Mouse (Mus musculus) lung, postnatal 0 days (tissue): ENCODE measurements at regions not wholly inside any gene's neighbourhood (a gene's known extent, or its start where the extent isn't known, plus 50 kb on each side); places are given as distances from the start of the nearest gene placed in this dataset.

Experiments used
- ATAC-seq: fragments of 200-750 bp; cut with Nextera tagmentation; 2 replicates; pipeline ENCODE4 v1.8.0; 2017; ENCODE audit warnings: moderate library complexity
- DNase-seq: peaks from one replicate; pipeline ENCODE4 v3.0.0-alpha.2; 2016; ENCODE audit warnings: low spot score
- H3K27ac ChIP-seq: fragments of 300-500 bp; sonication (generic); 2 replicates; pipeline ENCODE4 v1.5.1; 2014; ENCODE audit warnings: antibody characterized with exemption, mild to moderate bottlenecking, low read length, mixed read lengths
- H3K27me3 ChIP-seq: fragments of 300-500 bp; sonication (generic); replicated peaks from 2 replicates; pipeline ENCODE4 v1.6.1; 2014; ENCODE audit warnings: low read length, mixed read lengths; ENCODE audit not compliant: insufficient read depth
- H3K36me3 ChIP-seq: fragments of 300-500 bp; sonication (generic); 2 replicates; pipeline ENCODE4 v1.6.1; 2014; ENCODE audit warnings: low read length, mixed read lengths; ENCODE audit not compliant: insufficient read depth
- H3K4me1 ChIP-seq: fragments of 300-500 bp; sonication (generic); 2 replicates; pipeline ENCODE4 v1.6.1; 2014; ENCODE audit warnings: antibody characterized with exemption, low read depth, low read length, mixed read lengths; ENCODE audit not compliant: insufficient read depth
- H3K4me2 ChIP-seq: fragments of 300-500 bp; sonication (generic); replicated peaks from 2 replicates; pipeline ENCODE4 v1.6.1; 2014; ENCODE audit warnings: low read depth, mild to moderate bottlenecking, low read length, moderate library complexity, mixed read lengths
- H3K4me3 ChIP-seq: fragments of 300-500 bp; sonication (generic); 2 replicates; pipeline ENCODE4 v1.5.1; 2014; ENCODE audit warnings: low read depth, low read length
- H3K9ac ChIP-seq: fragments of 300-500 bp; sonication (generic); replicated peaks from 2 replicates; pipeline ENCODE4 v1.6.1; 2014; ENCODE audit warnings: low read depth, mild to moderate bottlenecking
- H3K9me3 ChIP-seq: fragments of 300-500 bp; sonication (generic); 2 replicates; pipeline ENCODE4 v1.6.1; 2016; ENCODE audit warnings: low read length, mixed read lengths
- CTCF ChIP-seq: IDR thresholded peaks from 2 replicates; pipeline ENCODE4 v1.5.1; 2016; ENCODE audit warnings: antibody characterized with exemption, mild to moderate bottlenecking
- EP300 ChIP-seq: IDR thresholded peaks from 2 replicates; pipeline ENCODE4 v1.6.1; 2016; ENCODE audit warnings: antibody characterized with exemption, mild to moderate bottlenecking, control low read depth
- WGBS: fragments of 180-500 bp; shearing (Covaris S2); extraction: QIAGEN DNeasy Blood & Tissue Kit; methylation state at CpG from one replicate; pipeline ENCODE4 v1.1.7; 2014; 5-methylcytosine and 5-hydroxymethylcytosine counted together

- DNase-seq (peak; percentile 23), ATAC-seq (no peak; the same call in 1 of the 2 replicates)
- H3K4me2 ChIP-seq = no peak overlapping the region
- no peaks in the 10 kb centered on the region for H3K4me1 ChIP-seq
- H3K27ac ChIP-seq = no peak overlapping the region
- TF ChIP-seq CTCF (no peak), EP300 (no peak)
- H3K4me3 ChIP-seq = no peak overlapping the region
- no peaks in the 10 kb centered on the region for H3K27me3 ChIP-seq
- 46% methylated on average over 21 of the region's 27 CpGs for WGBS
- no peaks in the 10 kb centered on the region for H3K9me3 ChIP-seq
- no peak overlapping the region for H3K9ac ChIP-seq
- no peaks in the 10 kb centered on the region for H3K36me3 ChIP-seq
Observed at GRCm38 (mm10) chrX:11734505-11735435, 407.1 kb downstream of the H2al1j start.

DNA sequence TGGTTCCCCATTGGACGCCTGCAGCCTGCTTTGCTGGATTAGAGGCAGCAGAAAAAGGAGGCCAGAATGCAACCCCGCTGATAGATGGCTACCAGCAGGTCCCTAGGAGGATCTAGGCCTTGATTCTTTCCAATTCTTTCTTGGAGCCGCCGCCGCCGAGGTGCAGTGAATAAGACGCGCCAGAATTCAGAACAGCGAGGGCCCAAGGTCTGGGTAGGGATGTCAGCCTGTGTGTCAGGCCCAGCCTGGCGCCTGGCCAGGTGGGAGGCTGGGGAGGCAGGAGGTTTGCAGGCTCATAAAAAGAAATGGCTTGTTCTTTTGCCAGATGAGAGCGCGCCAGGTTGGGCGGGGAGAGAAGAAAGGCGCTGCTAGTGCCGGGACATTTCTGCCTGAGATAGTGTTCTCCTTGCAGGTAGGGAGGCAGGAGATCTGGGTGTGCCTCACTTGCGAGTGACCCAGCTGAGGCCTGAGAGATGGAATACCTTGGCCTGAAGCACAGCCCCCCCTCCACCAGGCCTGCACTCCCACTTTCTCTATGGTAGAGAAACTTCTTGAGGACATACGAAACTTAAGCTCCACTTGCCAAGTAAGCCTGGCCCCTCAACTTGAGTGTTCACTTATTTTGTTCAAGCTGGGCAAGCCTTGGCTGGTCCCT lies 408.0 kb downstream of the H2al1j start:
- no peak overlapping the region for H3K4me3 ChIP-seq
- ATAC-seq = peak; percentile 62
- H3K9ac ChIP-seq = no peak overlapping the region
- DNase-seq = peak; percentile 32
- H3K27ac ChIP-seq = no peak overlapping the region
- H3K36me3 ChIP-seq = no peaks in the 10 kb centered on the region
- no peak for TF ChIP-seq CTCF
- no peak for TF ChIP-seq EP300
- WGBS = 42% methylated on average over 17 of the region's 17 CpGs
- no peaks in the 10 kb centered on the region for H3K9me3 ChIP-seq
- no peak overlapping the region for H3K4me2 ChIP-seq
- no peaks in the 10 kb centered on the region for H3K27me3 ChIP-seq
- no peaks in the 10 kb centered on the region for H3K4me1 ChIP-seq

DNA sequence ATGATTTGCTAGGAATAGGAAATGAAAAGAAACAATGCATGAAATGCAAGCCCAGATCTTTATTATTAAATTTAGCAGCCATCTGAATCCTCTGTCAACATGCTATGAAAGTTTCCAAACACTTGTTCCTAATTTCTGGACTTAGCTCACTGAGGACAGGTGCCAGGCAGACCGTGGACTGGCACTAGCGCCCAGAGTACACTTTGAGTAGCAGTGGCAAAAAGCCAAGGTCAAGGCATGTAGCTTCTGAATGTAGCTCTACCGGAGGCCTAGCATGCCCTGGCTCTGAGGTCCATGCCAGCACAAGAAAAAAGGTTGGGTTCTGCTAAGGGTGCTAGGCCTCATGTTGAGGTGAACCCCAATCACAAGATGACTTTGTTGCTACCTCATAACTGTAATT lies 408.9 kb downstream of the H2al1j start:
- no peak for TF ChIP-seq EP300
- TF ChIP-seq CTCF = no peak
- peak; percentile 44 for DNase-seq
- no peaks in the 10 kb centered on the region for H3K4me1 ChIP-seq
- no peak overlapping the region for H3K4me3 ChIP-seq
- H3K4me2 ChIP-seq = no peak overlapping the region
- no peak overlapping the region for H3K27ac ChIP-seq
- H3K27me3 ChIP-seq = no peaks in the 10 kb centered on the region
- no peaks in the 10 kb centered on the region for H3K36me3 ChIP-seq
- peak; percentile 37; the same call in 1 of the 2 replicates for ATAC-seq
- no peak overlapping the region for H3K9ac ChIP-seq
- 35% methylated on average over 3 of the region's 3 CpGs for WGBS
- H3K9me3 ChIP-seq = no peaks in the 10 kb centered on the region

DNA sequence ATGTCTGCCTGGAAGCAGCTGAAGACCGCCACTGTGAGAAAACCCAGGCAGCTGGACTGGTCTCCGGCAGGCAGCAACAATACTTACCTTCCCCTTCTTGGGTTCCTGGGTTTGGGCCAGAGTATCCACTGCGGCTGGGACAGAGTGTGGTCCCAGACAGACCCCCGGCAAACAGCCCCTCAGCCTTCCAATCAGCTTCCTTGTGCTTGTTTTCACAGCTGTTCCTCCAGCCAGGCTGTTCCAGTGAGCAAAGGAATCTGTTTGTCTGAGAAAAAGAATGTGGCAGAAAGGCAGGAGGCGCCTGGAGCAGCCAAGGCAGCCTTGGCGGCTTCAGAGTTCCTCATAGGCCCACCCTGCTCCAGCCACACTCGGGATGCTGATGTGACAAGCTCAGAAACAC lies 411.9 kb downstream of the H2al1j start:
- ATAC-seq (no peak), DNase-seq (no peak)
- Histone ChIP-seq H3K36me3 (no peaks in the 10 kb centered on the region), H3K4me2 (no peak overlapping the region), H3K27ac (no peak overlapping the region), H3K9ac (no peak overlapping the region), H3K9me3 (no peaks in the 10 kb centered on the region), H3K4me3 (no peak overlapping the region), H3K27me3 (no peaks in the 10 kb centered on the region), H3K4me1 (no peaks in the 10 kb centered on the region)
- WGBS = 38% methylated on average over 7 of the region's 7 CpGs
- TF ChIP-seq CTCF (no peak), EP300 (no peak)

- 38% methylated on average over 3 of the region's 3 CpGs for WGBS
- H3K27ac ChIP-seq = no peak overlapping the region
- H3K36me3 ChIP-seq = no peaks in the 10 kb centered on the region
- ATAC-seq (no peak), DNase-seq (no peak)
- TF ChIP-seq EP300 (no peak), CTCF (no peak)
- no peaks in the 10 kb centered on the region for H3K9me3 ChIP-seq
- no peaks in the 10 kb centered on the region for H3K4me1 ChIP-seq
- H3K9ac ChIP-seq = no peak overlapping the region
- no peak overlapping the region for H3K4me2 ChIP-seq
- no peak overlapping the region for H3K4me3 ChIP-seq
- no peaks in the 10 kb centered on the region for H3K27me3 ChIP-seq
Observed at GRCm38 (mm10) chrX:11745911-11746310, 414.2 kb downstream of the Bcor start.

DNA sequence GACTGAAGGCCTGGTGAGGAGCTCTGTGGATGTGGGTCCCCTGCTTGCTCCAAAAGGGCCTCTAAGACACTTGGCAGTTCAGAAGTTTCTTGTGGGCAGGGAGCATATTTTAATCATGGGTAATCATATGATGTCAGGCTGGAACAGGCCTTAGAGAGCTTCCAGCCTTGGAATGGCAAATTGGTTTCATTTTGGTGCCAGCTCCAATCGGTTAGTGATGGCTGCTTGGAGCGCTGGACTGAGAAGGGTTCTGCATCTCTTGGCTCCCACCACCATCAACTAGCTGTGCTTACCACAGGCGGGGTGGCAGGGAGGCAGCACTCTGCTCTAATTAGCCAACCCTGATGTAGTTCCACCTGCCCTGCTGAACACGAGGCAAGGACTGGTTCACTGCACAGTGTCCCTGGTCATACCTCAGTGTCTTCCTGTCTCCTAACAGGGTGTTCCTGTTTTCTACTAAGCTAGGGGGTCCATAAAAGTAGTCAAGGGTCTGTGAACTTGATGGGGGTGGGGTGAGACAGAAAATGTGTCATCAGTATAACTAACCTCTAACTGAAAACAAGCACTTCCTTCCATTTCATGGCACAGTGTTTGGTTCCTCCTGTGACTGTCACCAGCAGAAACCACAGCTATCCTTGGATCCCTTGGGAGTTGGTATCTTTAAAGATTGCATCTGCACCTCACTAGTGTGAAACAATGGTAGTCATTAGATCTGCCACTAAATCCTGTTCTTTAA lies 412.6 kb downstream of the Bcor start:
- no peak overlapping the region for H3K9ac ChIP-seq
- ATAC-seq (no peak), DNase-seq (no peak)
- H3K9me3 ChIP-seq = no peaks in the 10 kb centered on the region
- TF ChIP-seq CTCF (no peak), EP300 (no peak)
- no peaks in the 10 kb centered on the region for H3K36me3 ChIP-seq
- no peak overlapping the region for H3K27ac ChIP-seq
- H3K4me1 ChIP-seq = no peaks in the 10 kb centered on the region
- 80% methylated on average over 4 of the region's 4 CpGs for WGBS
- H3K4me2 ChIP-seq = no peak overlapping the region
- no peaks in the 10 kb centered on the region for H3K27me3 ChIP-seq
- no peak overlapping the region for H3K4me3 ChIP-seq
